Mouse (Mus musculus) limb, embryonic 11.5 days (tissue): ENCODE data around the gene Cttnbp2. TPM values are rescaled to one million over a fixed set of nuclear protein-coding genes. Genes with fewer than 3 reads are reported as not detected.

ENCODE experiments used
- ATAC-seq: fragments of 200-750 bp; cut with Nextera tagmentation; 2 replicates; pipeline ENCODE4 v1.8.0; 2017; ENCODE audit warnings: low read depth; ENCODE audit not compliant: insufficient number of reproducible peaks, low FRiP score, low TSS enrichment
- DNase-seq: peaks from one replicate; pipeline ENCODE4 v3.0.0-alpha.2; 2015; ENCODE audit warnings: low spot score
- H3K27ac ChIP-seq: fragments of 300-500 bp; sonication (generic); replicated peaks from 2 replicates; pipeline ENCODE4 v1.5.1; 2014; ENCODE audit warnings: low read depth, mild to moderate bottlenecking, low read length
- H3K27me3 ChIP-seq: fragments of 300-500 bp; sonication (generic); 2 replicates; pipeline ENCODE4 v1.6.1; 2014; ENCODE audit warnings: mild to moderate bottlenecking, low read length, mixed read lengths; ENCODE audit not compliant: control insufficient read depth, insufficient read depth
- H3K36me3 ChIP-seq: fragments of 300-500 bp; sonication (generic); 2 replicates; pipeline ENCODE4 v1.6.1; 2014; ENCODE audit warnings: mild to moderate bottlenecking, low read length, moderate library complexity, mixed read lengths; ENCODE audit not compliant: control insufficient read depth, insufficient read depth
- H3K4me1 ChIP-seq: fragments of 300-500 bp; sonication (generic); 2 replicates; pipeline ENCODE4 v1.6.1; 2014; ENCODE audit warnings: low read length, mixed read lengths; ENCODE audit not compliant: control insufficient read depth, insufficient read depth
- H3K4me2 ChIP-seq: fragments of 300-500 bp; sonication (generic); 2 replicates; pipeline ENCODE4 v1.6.1; 2014; ENCODE audit warnings: low read depth, mild to moderate bottlenecking, moderate library complexity; ENCODE audit not compliant: severe bottlenecking
- H3K4me3 ChIP-seq: fragments of 300-500 bp; sonication (generic); 2 replicates; pipeline ENCODE4 v1.5.1; 2014; ENCODE audit warnings: low read depth, low read length
- H3K9ac ChIP-seq: fragments of 300-500 bp; sonication (generic); 2 replicates; pipeline ENCODE4 v1.6.1; 2014; ENCODE audit warnings: mild to moderate bottlenecking, low read length
- H3K9me3 ChIP-seq: fragments of 300-500 bp; sonication (generic); 2 replicates; pipeline ENCODE4 v1.6.1; 2016; ENCODE audit warnings: low read length; ENCODE audit not compliant: control insufficient read depth
- WGBS: fragments of 180-500 bp; shearing (Covaris S2); extraction: QIAGEN DNeasy Blood & Tissue Kit; methylation state at CpG from one replicate; pipeline ENCODE4 v1.1.7; 2014; 5-methylcytosine and 5-hydroxymethylcytosine counted together
- polyA plus RNA-seq: library from polyadenylated mRNA; unstranded; fragments of >200 nt; fragmentation: Nextera tagmentation; extraction: Ambion mirVana; gene quantifications from 2 replicates; pipeline ENCODE4 v1.2.1, GENCODE M21; 2014

Cttnbp2 gene
- polyA plus RNA-seq, 1 experiment from 2014 or later, result 19.9 TPM

GRCm38 (mm10) chr6:18423112-18423511 lies 91.5 kb downstream of the Cttnbp2 start:
- H3K9me3 ChIP-seq, result no peaks in the 10 kb centered on the region
- no peak overlapping the region for H3K4me3 ChIP-seq
- no peak overlapping the region for H3K27ac ChIP-seq
- no peak overlapping the region for H3K9ac ChIP-seq
- H3K36me3 ChIP-seq, result no peaks in the 10 kb centered on the region
- no peak for ATAC-seq
- H3K4me1 ChIP-seq, result no peaks in the 10 kb centered on the region
- WGBS, result 81% methylated on average over 6 of the region's 6 CpGs
- no peak overlapping the region for H3K4me2 ChIP-seq
- DNase-seq, result no peak
- no peaks in the 10 kb centered on the region for H3K27me3 ChIP-seq

- Histone ChIP-seq H3K4me1 (no peaks in the 10 kb centered on the region), H3K36me3 (no peaks in the 10 kb centered on the region), H3K9ac (no peak overlapping the region), H3K27me3 (no peaks in the 10 kb centered on the region), H3K27ac (no peak overlapping the region), H3K4me3 (no peak overlapping the region), H3K4me2 (no peak overlapping the region), H3K9me3 (no peaks in the 10 kb centered on the region)
- ATAC-seq (no peak), DNase-seq (no peak)
- WGBS, result 80% methylated on average over 2 of the region's 2 CpGs
Measured at GRCm38 (mm10) chr6:18421561-18421960, 93.1 kb downstream of the Cttnbp2 start.

GRCm38 (mm10) chr6:18420660-18421059 lies 94.0 kb downstream of the Cttnbp2 start:
- H3K4me2 ChIP-seq, result no peak overlapping the region
- H3K27ac ChIP-seq, result no peak overlapping the region
- no peaks in the 10 kb centered on the region for H3K9me3 ChIP-seq
- no peak for ATAC-seq
- no peak overlapping the region for H3K4me3 ChIP-seq
- no peaks in the 10 kb centered on the region for H3K36me3 ChIP-seq
- no peaks in the 10 kb centered on the region for H3K4me1 ChIP-seq
- 59% methylated on average over 9 of the region's 9 CpGs for WGBS
- no peaks in the 10 kb centered on the region for H3K27me3 ChIP-seq
- H3K9ac ChIP-seq, result no peak overlapping the region
- DNase-seq, result no peak

- no peak overlapping the region for H3K4me3 ChIP-seq
- DNase-seq (no peak), ATAC-seq (no peak)
- H3K27ac ChIP-seq, result no peak overlapping the region
- WGBS, result 62% methylated on average over 6 of the region's 6 CpGs
- H3K4me2 ChIP-seq, result no peak overlapping the region
- no peaks in the 10 kb centered on the region for H3K36me3 ChIP-seq
- no peaks in the 10 kb centered on the region for H3K27me3 ChIP-seq
- H3K4me1 ChIP-seq, result no peaks in the 10 kb centered on the region
- no peak overlapping the region for H3K9ac ChIP-seq
- H3K9me3 ChIP-seq, result no peaks in the 10 kb centered on the region
Measured at GRCm38 (mm10) chr6:18417866-18418454, 96.7 kb downstream of the Cttnbp2 start.

- 85% methylated on average over 4 of the region's 4 CpGs for WGBS
- Histone ChIP-seq H3K4me3 (no peak overlapping the region), H3K27me3 (no peaks in the 10 kb centered on the region), H3K4me2 (no peak overlapping the region), H3K4me1 (no peaks in the 10 kb centered on the region), H3K27ac (no peak overlapping the region), H3K9ac (no peak overlapping the region), H3K9me3 (no peaks in the 10 kb centered on the region), H3K36me3 (0 out of 2 replicates have a peak, but pooled peaks cover 4% of the 10 kb centered on the region)
- DNase-seq (no peak), ATAC-seq (no peak)
Measured at GRCm38 (mm10) chr6:18415961-18416360, 98.7 kb downstream of the Cttnbp2 start.

- 0 out of 2 replicates have a peak, but pooled peaks cover 4% of the 10 kb centered on the region for H3K36me3 ChIP-seq
- H3K9ac ChIP-seq, result no peak overlapping the region
- no peaks in the 10 kb centered on the region for H3K9me3 ChIP-seq
- no peak overlapping the region for H3K27ac ChIP-seq
- no peak overlapping the region for H3K4me2 ChIP-seq
- no peak overlapping the region for H3K4me3 ChIP-seq
- WGBS, result 92% methylated on average over 1 of the region's 1 CpGs
- ATAC-seq (no peak), DNase-seq (no peak)
- no peaks in the 10 kb centered on the region for H3K27me3 ChIP-seq
- no peaks in the 10 kb centered on the region for H3K4me1 ChIP-seq
Measured at GRCm38 (mm10) chr6:18411505-18412225, 103.0 kb downstream of the Cttnbp2 start.

GRCm38 (mm10) chr6:18408445-18408844 lies 106.2 kb downstream of the Cttnbp2 start:
- WGBS, result 96% methylated on average over 7 of the region's 7 CpGs

GRCm38 (mm10) chr6:18401066-18401674 lies 113.5 kb downstream of the Cttnbp2 start:
- WGBS, result 91% methylated on average over 1 of the region's 1 CpGs
- Histone ChIP-seq H3K4me3 (no peak overlapping the region), H3K27me3 (no peaks in the 10 kb centered on the region), H3K36me3 (no peaks in the 10 kb centered on the region), H3K27ac (no peak overlapping the region), H3K4me2 (no peak overlapping the region), H3K9ac (no peak overlapping the region), H3K9me3 (no peaks in the 10 kb centered on the region), H3K4me1 (no peaks in the 10 kb centered on the region)
- no peak for ATAC-seq
- DNase-seq, result no peak

More at GRCm38 (mm10) chr6:18408445-18408844, 106.2 kb downstream of the Cttnbp2 start:
- Histone ChIP-seq H3K4me3 (no peak overlapping the region), H3K4me2 (no peak overlapping the region), H3K4me1 (no peaks in the 10 kb centered on the region), H3K36me3 (0 out of 2 replicates have a peak, but pooled peaks cover 4% of the 10 kb centered on the region), H3K27ac (no peak overlapping the region), H3K27me3 (no peaks in the 10 kb centered on the region), H3K9me3 (no peaks in the 10 kb centered on the region), H3K9ac (no peak overlapping the region; the same call in 1 of the 2 replicates)
- ATAC-seq (no peak), DNase-seq (no peak)
